Mouse (Mus musculus): ENCODE measurements at regions not wholly inside any gene's neighbourhood (a gene's known extent, or its start where the extent isn't known, plus 50 kb on each side); places are given as distances from the start of the nearest gene placed in this dataset.

GRCm38 (mm10) chrX:76680890-76681289 lies 78.2 kb upstream of the Cldn34d start:
- DNase-seq (ENCODE audit: low spot score) = peak; percentile 1

Measured in ovary, postnatal 14 days (tissue).